Mouse (Mus musculus): ENCODE results near the gene Gm11985. TPM values are rescaled to one million over a fixed set of nuclear protein-coding genes. Genes with fewer than 3 reads are reported as not detected.

The Gm11985 gene
- polyA plus RNA-seq, 1 experiment: not detected

GRCm38 (mm10) chr11:7136246-7136855 lies 52.0 kb downstream of the Gm11985 start:
- Histone ChIP-seq H3K27ac (ENCODE audit: insufficient read depth, low read depth, low read length) (no peak overlapping the region), H3K4me3 (ENCODE audit: insufficient read depth, low read depth, low read length) (no peak overlapping the region), H3K4me1 (ENCODE audit: control insufficient read depth, insufficient read depth, low read length) (peaks cover 17% of the 10 kb centered on the region)
- TF ChIP-seq CTCF (IDR thresholded peaks at IDR 0.05; ENCODE audit: insufficient read depth, low read depth, low read length) (no peak), POLR2A (IDR thresholded peaks at IDR 0.05; ENCODE audit: insufficient read depth, low read depth, low read length) (no peak)
- WGBS: 98% methylated on average over 5 of the region's 5 CpGs

GRCm38 (mm10) chr11:7135763-7136162 lies 52.6 kb downstream of the Gm11985 start:
- Histone ChIP-seq H3K27ac (ENCODE audit: insufficient read depth, low read depth, low read length) (no peak overlapping the region), H3K4me1 (ENCODE audit: control insufficient read depth, insufficient read depth, low read length) (peaks cover 17% of the 10 kb centered on the region), H3K4me3 (ENCODE audit: insufficient read depth, low read depth, low read length) (no peak overlapping the region)
- WGBS: 81% methylated on average over 9 of the region's 9 CpGs
- TF ChIP-seq CTCF (IDR thresholded peaks at IDR 0.05; ENCODE audit: insufficient read depth, low read depth, low read length) (no peak), POLR2A (IDR thresholded peaks at IDR 0.05; ENCODE audit: insufficient read depth, low read depth, low read length) (no peak)

- TF ChIP-seq CTCF (IDR thresholded peaks at IDR 0.05; ENCODE audit: insufficient read depth, low read depth, low read length) (no peak), POLR2A (IDR thresholded peaks at IDR 0.05; ENCODE audit: insufficient read depth, low read depth, low read length) (no peak)
- Histone ChIP-seq H3K27ac (ENCODE audit: insufficient read depth, low read depth, low read length) (no peak overlapping the region), H3K4me1 (ENCODE audit: control insufficient read depth, insufficient read depth, low read length) (peaks cover 17% of the 10 kb centered on the region), H3K4me3 (ENCODE audit: insufficient read depth, low read depth, low read length) (no peak overlapping the region)
- WGBS: 65% methylated on average over 6 of the region's 6 CpGs
Observed at GRCm38 (mm10) chr11:7135301-7135700, 53.1 kb downstream of the Gm11985 start.

- Histone ChIP-seq H3K4me3 (ENCODE audit: insufficient read depth, low read depth, low read length) (no peak overlapping the region), H3K27ac (ENCODE audit: insufficient read depth, low read depth, low read length) (no peak overlapping the region), H3K4me1 (ENCODE audit: control insufficient read depth, insufficient read depth, low read length) (peaks cover 17% of the 10 kb centered on the region)
- TF ChIP-seq POLR2A (IDR thresholded peaks at IDR 0.05; ENCODE audit: insufficient read depth, low read depth, low read length): no peak
- TF ChIP-seq CTCF (IDR thresholded peaks at IDR 0.05; ENCODE audit: insufficient read depth, low read depth, low read length): no peak
- WGBS: 19% methylated on average over 5 of the region's 5 CpGs
Observed at GRCm38 (mm10) chr11:7134319-7134718, 54.0 kb downstream of the Gm11985 start.

- 76% methylated on average over 5 of the region's 5 CpGs for WGBS
- H3K4me3 ChIP-seq (ENCODE audit: insufficient read depth, low read depth, low read length): no peak overlapping the region
- no peak for TF ChIP-seq CTCF (IDR thresholded peaks at IDR 0.05; ENCODE audit: insufficient read depth, low read depth, low read length)
- H3K4me1 ChIP-seq (ENCODE audit: control insufficient read depth, insufficient read depth, low read length): peaks cover 17% of the 10 kb centered on the region
- H3K27ac ChIP-seq (ENCODE audit: insufficient read depth, low read depth, low read length): no peak overlapping the region
Observed at GRCm38 (mm10) chr11:7133736-7134135, 54.6 kb downstream of the Gm11985 start.

Other genes with a start within 250 kb of the Gm11985 start
- gene Adcy1, start 125.1 kb downstream of the Gm11985 start, polyA plus RNA-seq (2012; ENCODE audit: insufficient read depth, insufficient read length, low replicate concordance, missing spikeins): not detected in 2 replicates
- gene Igfbp1, start 9.2 kb upstream of the Gm11985 start, polyA plus RNA-seq (2012; ENCODE audit: insufficient read depth, insufficient read length, low replicate concordance, missing spikeins): not detected in 2 replicates
- not detected in 2 replicates for gene Igfbp3, start 25.4 kb upstream of the Gm11985 start, polyA plus RNA-seq (2012; ENCODE audit: insufficient read depth, insufficient read length, low replicate concordance, missing spikeins)

Measured in olfactory bulb, adult 2 months (tissue).